In the genomic region with DNA sequence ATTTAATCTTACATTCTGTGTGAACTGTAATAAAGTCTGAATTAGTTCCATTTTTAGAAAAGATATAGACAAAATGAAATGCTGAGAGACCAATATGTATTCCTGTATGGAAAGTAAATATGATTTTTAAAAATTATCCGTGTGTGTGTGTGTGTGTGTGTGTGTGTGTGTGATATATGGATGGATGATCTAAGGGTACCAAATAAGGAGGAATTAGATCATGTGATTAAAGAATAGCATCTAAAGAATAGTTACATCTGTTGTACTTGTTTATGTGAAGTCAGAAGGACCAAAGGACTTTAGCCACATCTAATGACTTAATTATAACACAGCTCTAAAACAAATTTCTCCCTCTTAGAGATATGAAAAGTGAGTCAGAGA, we compare ENCODE assay signal across 27 mouse cellular contexts.
DNase-seq lines count a peak whose midpoint lies in the region; ATAC-seq lines count a peak whose summit lies in the region.
"Had no signal": no experiment of that assay in that cellular context is flagged by ENCODE, and none has a peak within 500 bp of the region (broad histone marks: within the 10 kb centered on the region; RNA-seq: fewer than 3 reads in every experiment).

No protein-coding gene starts in this region.

- no peaks in the 10 kb centered on the region for H3K9me3 ChIP-seq in forebrain, embryonic 14.5 days (replicated peaks; ENCODE audit: control insufficient read depth, low read length)
- no peaks in the 10 kb centered on the region for H3K9me3 ChIP-seq in forebrain, embryonic 10.5 days
- H3K9me3 ChIP-seq in hindbrain, embryonic 12.5 days (replicated peaks), result no peaks in the 10 kb centered on the region
- no peaks in the 10 kb centered on the region for H3K9me3 ChIP-seq in hindbrain, embryonic 10.5 days
- no peaks in the 10 kb centered on the region for H3K9me3 ChIP-seq in forebrain, embryonic 16.5 days (ENCODE audit: control insufficient read depth, low read length)
- no peaks in the 10 kb centered on the region for H3K9me3 ChIP-seq in hindbrain, embryonic 14.5 days (ENCODE audit: control insufficient read depth, low read length)
- H3K9me3 ChIP-seq: embryonic facial prominence, embryonic 15.5 days; G1E; heart, embryonic 10.5 days; heart, embryonic 13.5 days had no signal

- H3K4me3 ChIP-seq in forebrain, embryonic 14.5 days (ENCODE audit: low read depth, low read length), result no peak overlapping the region
- H3K4me3 ChIP-seq in forebrain, embryonic 10.5 days, result no peak overlapping the region
- no peak overlapping the region for H3K4me3 ChIP-seq in hindbrain, embryonic 12.5 days
- no peak overlapping the region for H3K4me3 ChIP-seq in hindbrain, embryonic 10.5 days
- H3K4me3 ChIP-seq in forebrain, embryonic 16.5 days (replicated peaks; ENCODE audit: low read length), result no peak overlapping the region
- H3K4me3 ChIP-seq in hindbrain, embryonic 14.5 days (replicated peaks; ENCODE audit: low read length), result no peak overlapping the region
- H3K4me3 ChIP-seq: embryonic facial prominence, embryonic 12.5 days; embryonic facial prominence, embryonic 15.5 days; heart, adult 2 months; heart, embryonic 10.5 days; heart, embryonic 13.5 days had no signal

- H3K4me1 ChIP-seq in forebrain, embryonic 14.5 days (ENCODE audit: control insufficient read depth, insufficient read depth, low read length), result no peaks in the 10 kb centered on the region
- H3K4me1 ChIP-seq in forebrain, embryonic 10.5 days, result no peaks in the 10 kb centered on the region
- no peaks in the 10 kb centered on the region; the same call in 1 of the 2 replicates for H3K4me1 ChIP-seq in hindbrain, embryonic 12.5 days
- H3K4me1 ChIP-seq in hindbrain, embryonic 10.5 days (replicated peaks), result no peaks in the 10 kb centered on the region
- H3K4me1 ChIP-seq in forebrain, embryonic 16.5 days (replicated peaks; ENCODE audit: control insufficient read depth, insufficient read depth, low read length), result no peaks in the 10 kb centered on the region
- peaks cover 5% of the 10 kb centered on the region; the same call in 1 of the 2 replicates for H3K4me1 ChIP-seq in hindbrain, embryonic 14.5 days (replicated peaks; ENCODE audit: control insufficient read depth, insufficient read depth, low read length)
- H3K4me1 ChIP-seq: embryonic facial prominence, embryonic 12.5 days; heart, embryonic 10.5 days; heart, embryonic 13.5 days had no signal

- no peaks in the 10 kb centered on the region for H3K36me3 ChIP-seq in forebrain, embryonic 14.5 days (ENCODE audit: control insufficient read depth, insufficient read depth, low read length)
- H3K36me3 ChIP-seq in forebrain, embryonic 10.5 days (replicated peaks), result no peaks in the 10 kb centered on the region
- H3K36me3 ChIP-seq in hindbrain, embryonic 12.5 days, result no peaks in the 10 kb centered on the region
- H3K36me3 ChIP-seq in hindbrain, embryonic 10.5 days, result no peaks in the 10 kb centered on the region
- H3K36me3 ChIP-seq in forebrain, embryonic 16.5 days (ENCODE audit: control insufficient read depth, insufficient read depth), result no peaks in the 10 kb centered on the region
- H3K36me3 ChIP-seq in hindbrain, embryonic 14.5 days (replicated peaks; ENCODE audit: control insufficient read depth, insufficient read depth), result no peaks in the 10 kb centered on the region
- H3K36me3 ChIP-seq: embryonic facial prominence, embryonic 12.5 days; embryonic facial prominence, embryonic 15.5 days; G1E; heart, embryonic 10.5 days; heart, embryonic 13.5 days had no signal

- no peak overlapping the region for H3K27ac ChIP-seq in forebrain, embryonic 14.5 days (ENCODE audit: low read depth, low read length)
- H3K27ac ChIP-seq in forebrain, embryonic 10.5 days, result no peak overlapping the region
- H3K27ac ChIP-seq in hindbrain, embryonic 12.5 days, result no peak overlapping the region
- no peak overlapping the region for H3K27ac ChIP-seq in hindbrain, embryonic 10.5 days
- H3K27ac ChIP-seq in forebrain, embryonic 16.5 days (ENCODE audit: low read length), result no peak overlapping the region
- no peak overlapping the region for H3K27ac ChIP-seq in hindbrain, embryonic 14.5 days
- H3K27ac ChIP-seq: embryonic facial prominence, embryonic 12.5 days; embryonic facial prominence, embryonic 15.5 days; heart, adult 2 months; heart, embryonic 10.5 days; heart, embryonic 13.5 days had no signal

- 70% methylated on average over 1 of the region's 1 CpGs for WGBS in forebrain, embryonic 14.5 days
- WGBS in forebrain, embryonic 10.5 days, result 73% methylated on average over 1 of the region's 1 CpGs
- 66% methylated on average over 1 of the region's 1 CpGs for WGBS in hindbrain, embryonic 12.5 days
- WGBS in hindbrain, embryonic 10.5 days, result 80% methylated on average over 1 of the region's 1 CpGs
- WGBS in forebrain, embryonic 16.5 days, result 69% methylated on average over 1 of the region's 1 CpGs
- WGBS in hindbrain, embryonic 14.5 days, result 69% methylated on average over 1 of the region's 1 CpGs

- H3K4me2 ChIP-seq in forebrain, embryonic 14.5 days (ENCODE audit: low read length), result no peak overlapping the region
- no peak overlapping the region for H3K4me2 ChIP-seq in hindbrain, embryonic 12.5 days (replicated peaks)
- H3K4me2 ChIP-seq in forebrain, embryonic 16.5 days (ENCODE audit: low read length), result no peak overlapping the region
- H3K4me2 ChIP-seq in hindbrain, embryonic 14.5 days (replicated peaks), result no peak overlapping the region
- H3K4me2 ChIP-seq: embryonic facial prominence, embryonic 12.5 days; embryonic facial prominence, embryonic 15.5 days; heart, embryonic 13.5 days had no signal

- no peaks in the 10 kb centered on the region for H3K27me3 ChIP-seq in forebrain, embryonic 14.5 days (replicated peaks; ENCODE audit: control insufficient read depth, insufficient read depth, low read length)
- no peaks in the 10 kb centered on the region for H3K27me3 ChIP-seq in forebrain, embryonic 10.5 days (ENCODE audit: poor library complexity, severe bottlenecking)
- H3K27me3 ChIP-seq in hindbrain, embryonic 12.5 days, result no peaks in the 10 kb centered on the region
- H3K27me3 ChIP-seq in hindbrain, embryonic 10.5 days (ENCODE audit: insufficient read depth, poor library complexity, severe bottlenecking), result no peaks in the 10 kb centered on the region
- H3K27me3 ChIP-seq in forebrain, embryonic 16.5 days (replicated peaks; ENCODE audit: control insufficient read depth, insufficient read depth, low read length), result no peaks in the 10 kb centered on the region
- H3K27me3 ChIP-seq in hindbrain, embryonic 14.5 days (ENCODE audit: control insufficient read depth, insufficient read depth, low read length), result no peaks in the 10 kb centered on the region
- H3K27me3 ChIP-seq: CH12.LX; embryonic facial prominence, embryonic 12.5 days; embryonic facial prominence, embryonic 15.5 days; heart, embryonic 13.5 days had no signal

- ATAC-seq in forebrain, embryonic 14.5 days, result peak; percentile 49
- ATAC-seq in hindbrain, embryonic 12.5 days (ENCODE audit: low FRiP score), result peak; percentile 46
- peak; percentile 10; the same call in 1 of the 2 replicates for ATAC-seq in forebrain, embryonic 16.5 days
- ATAC-seq in hindbrain, embryonic 14.5 days (ENCODE audit: low FRiP score), result 0 out of 2 replicates have a peak, but pooled peaks have one; percentile 31
- ATAC-seq: intestine, postnatal 0 days; Patski had no signal

- no peak for DNase-seq in forebrain, embryonic 14.5 days (ENCODE audit: low spot score)
- no peak for DNase-seq in forebrain, embryonic 10.5 days (ENCODE audit: extremely low spot score, low spot score)
- no peak for DNase-seq in hindbrain, embryonic 10.5 days (ENCODE audit: low spot score)
- DNase-seq in hindbrain, embryonic 14.5 days (ENCODE audit: low spot score), result no peak
- no peak for DNase-seq in cerebellum, postnatal 4 days (ENCODE audit: low spot score in 2 of 2)
- DNase-seq: adrenal gland, postnatal 10 days; adrenal gland, postnatal 36 days; B cell, adult 2 months; cerebellum, adult 18-20 months; cerebellum, adult 9-10 months; cerebellum, postnatal 14 days; gastrocnemius, postnatal 10 days; gastrocnemius, postnatal 36 days; heart, adult 2 months; heart, postnatal 14 days; heart, postnatal 4 days; kidney, adult 2 months had no signal

- H3K9ac ChIP-seq in forebrain, embryonic 14.5 days (ENCODE audit: low read length), result no peak overlapping the region
- no peak overlapping the region for H3K9ac ChIP-seq in hindbrain, embryonic 12.5 days
- no peak overlapping the region for H3K9ac ChIP-seq in forebrain, embryonic 16.5 days (replicated peaks; ENCODE audit: low read depth, low read length)
- H3K9ac ChIP-seq in hindbrain, embryonic 14.5 days, result no peak overlapping the region
- H3K9ac ChIP-seq: embryonic facial prominence, embryonic 12.5 days; embryonic facial prominence, embryonic 15.5 days; heart, embryonic 13.5 days had no signal
